Mouse (Mus musculus) bone marrow macrophage, adult 2 months (primary cell): Measurements from ENCODE around the gene Ssb. TPM values are rescaled to one million over a fixed set of nuclear protein-coding genes. Genes with fewer than 3 reads are reported as not detected.

Experiments used
- H3K27ac ChIP-seq: 2 replicates; pipeline ENCODE4 v1.5.1; 2012; ENCODE audit warnings: low read depth, low read length; ENCODE audit not compliant: insufficient read depth
- H3K4me1 ChIP-seq: 2 replicates; pipeline ENCODE4 v1.6.1; 2012; ENCODE audit warnings: low read length; ENCODE audit not compliant: control insufficient read depth, insufficient read depth
- H3K4me3 ChIP-seq: 2 replicates; pipeline ENCODE4 v1.5.1; 2012; ENCODE audit warnings: mild to moderate bottlenecking, low read length, moderate library complexity; ENCODE audit not compliant: insufficient read depth
- CTCF ChIP-seq: IDR thresholded peaks from 2 replicates; pipeline ENCODE4 v1.5.1; 2012; ENCODE audit warnings: low read depth, mild to moderate bottlenecking, low read length, moderate library complexity
- POLR2A ChIP-seq: IDR thresholded peaks from 2 replicates; pipeline ENCODE4 v1.6.1; 2012; ENCODE audit warnings: mild to moderate bottlenecking, low read depth, low read length, borderline replicate concordance
- polyA plus RNA-seq: library from polyadenylated mRNA; stranded (reverse); fragments of >200 nt; gene quantifications from 2 replicates; pipeline ENCODE4 v1.2.4, GENCODE M21; 2012; ENCODE audit not compliant: missing spikeins, insufficient read depth, insufficient read length

The Ssb gene
- 211 and 236 TPM in 2 replicates for polyA plus RNA-seq

DNA sequence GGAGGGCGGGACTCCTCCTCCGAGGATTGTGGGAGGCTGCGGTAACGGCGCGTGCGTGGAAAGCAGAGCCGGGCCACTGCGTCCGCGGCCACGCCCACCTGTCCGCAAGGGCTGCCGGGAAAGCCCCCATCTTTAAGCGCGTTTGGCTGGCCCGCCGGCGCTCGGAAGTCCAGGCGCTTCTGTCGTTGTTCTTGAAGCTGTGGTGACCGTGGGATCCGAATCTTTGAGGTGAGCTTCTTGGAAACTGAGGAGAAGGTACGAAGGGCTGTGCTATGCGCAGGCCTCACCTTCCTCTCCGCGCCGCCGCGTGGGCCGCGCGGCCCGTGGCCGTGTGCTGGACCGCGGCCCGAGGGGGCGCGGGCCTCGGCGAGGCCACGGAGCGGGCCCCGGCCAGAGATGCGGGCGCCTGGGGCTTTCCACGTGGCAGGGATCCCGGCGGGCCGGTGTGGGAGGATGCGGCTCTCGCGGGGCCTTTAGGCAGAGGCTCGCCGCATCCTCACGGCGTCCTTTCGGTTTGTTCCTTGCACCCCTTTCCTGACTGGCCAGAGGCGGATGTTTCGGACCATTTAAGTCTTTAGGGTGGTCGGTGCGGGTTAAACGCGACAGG lies at the start of gene Ssb:
Ssb (plus strand) TSS at position 78 of the 607 bp plus-strand sequence.
- peak within 1 kb of the TSS; percentile 99 for H3K4me3 ChIP-seq
- no peak for TF ChIP-seq POLR2A
- no peak for TF ChIP-seq CTCF
- peak within 1 kb of the TSS; percentile 91 for H3K27ac ChIP-seq
- H3K4me1 ChIP-seq = peaks cover 7% of the 10 kb centered on the region; the same call in 1 of the 2 replicates

DNA sequence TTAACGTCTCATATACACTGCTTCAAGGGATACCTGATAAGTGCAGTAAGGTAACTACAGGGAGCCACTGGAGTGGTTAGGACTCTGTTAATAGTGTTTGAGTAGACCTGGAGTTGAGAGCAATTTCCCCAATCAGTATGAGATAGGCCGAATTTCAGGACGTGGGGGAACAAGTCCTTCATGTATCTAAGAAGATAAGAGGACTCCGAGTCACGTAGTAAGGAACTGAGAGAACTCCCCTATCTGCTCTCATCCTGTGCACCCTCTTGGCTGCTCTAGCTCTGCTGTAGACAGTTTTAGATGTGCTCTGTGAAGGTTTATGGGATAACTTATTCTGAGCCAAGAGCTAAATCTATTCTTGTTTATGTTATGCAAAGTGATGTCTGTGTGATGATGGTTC lies 44.8 kb upstream of the Ssb start:
- Histone ChIP-seq H3K27ac (no peak overlapping the region), H3K4me1 (no peaks in the 10 kb centered on the region; the same call in 1 of the 2 replicates), H3K4me3 (no peak overlapping the region)
- TF ChIP-seq POLR2A (no peak), CTCF (no peak)

DNA sequence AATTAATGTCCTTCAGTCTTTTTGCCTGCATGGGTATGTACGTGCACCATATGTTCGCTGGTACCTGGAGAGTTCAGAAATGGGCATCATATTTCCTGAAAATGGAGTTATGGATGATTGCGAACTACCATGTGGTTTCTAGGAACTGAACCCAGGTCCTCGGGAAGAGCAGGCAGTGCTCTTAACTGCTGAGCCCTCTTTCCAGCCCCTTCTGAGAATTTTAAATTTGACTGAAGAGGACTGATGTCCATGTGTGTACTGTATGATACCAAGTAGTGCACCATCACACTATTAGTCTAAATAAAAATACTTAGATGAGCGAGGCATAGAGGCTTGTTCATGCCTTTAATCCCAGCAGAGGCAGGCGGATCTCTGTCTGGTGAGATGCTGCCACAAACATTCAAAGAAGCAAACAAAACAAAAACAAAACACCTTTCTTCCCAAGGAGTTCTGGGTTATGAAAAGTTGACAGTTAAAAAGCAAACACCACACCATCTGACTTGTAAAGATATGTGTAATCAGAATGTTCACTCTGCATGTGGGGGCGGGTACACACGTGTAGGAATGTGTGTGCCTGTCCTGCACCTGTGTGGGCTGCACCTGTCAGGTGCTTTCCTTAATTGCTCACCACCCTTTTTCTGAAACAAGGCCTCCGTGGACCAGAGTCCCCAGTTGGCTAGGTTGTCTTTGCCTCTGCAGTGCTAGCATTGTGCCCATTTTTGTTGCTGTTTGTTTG lies 42.8 kb upstream of the Ssb start:
- Histone ChIP-seq H3K4me3 (no peak overlapping the region), H3K27ac (no peak overlapping the region), H3K4me1 (peaks cover 4% of the 10 kb centered on the region; the same call in 1 of the 2 replicates)
- TF ChIP-seq POLR2A = no peak
- no peak for TF ChIP-seq CTCF

DNA sequence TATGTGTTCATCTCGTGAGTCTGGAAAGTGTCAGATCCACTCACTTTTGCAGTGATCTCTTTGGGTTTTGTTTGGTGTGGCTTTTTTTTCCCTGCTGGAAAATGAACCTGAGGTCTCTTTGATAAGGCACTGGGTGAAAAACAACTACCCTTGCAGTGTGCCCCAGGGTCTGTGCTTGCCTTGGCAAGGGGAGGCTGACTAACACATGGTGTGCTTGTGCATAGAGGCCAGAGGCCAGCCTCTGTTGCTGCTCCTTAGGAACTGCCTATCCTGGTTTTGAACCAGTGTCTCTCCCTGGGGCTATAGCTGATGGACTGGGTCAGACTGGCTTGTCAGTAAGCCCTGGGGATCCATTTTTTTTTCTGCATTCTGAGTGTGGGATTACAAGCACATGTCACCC lies 41.2 kb upstream of the Ssb start:
- Histone ChIP-seq H3K4me3 (no peak overlapping the region), H3K4me1 (peaks cover 4% of the 10 kb centered on the region; the same call in 1 of the 2 replicates), H3K27ac (no peak overlapping the region)
- TF ChIP-seq POLR2A (no peak), CTCF (no peak)

DNA sequence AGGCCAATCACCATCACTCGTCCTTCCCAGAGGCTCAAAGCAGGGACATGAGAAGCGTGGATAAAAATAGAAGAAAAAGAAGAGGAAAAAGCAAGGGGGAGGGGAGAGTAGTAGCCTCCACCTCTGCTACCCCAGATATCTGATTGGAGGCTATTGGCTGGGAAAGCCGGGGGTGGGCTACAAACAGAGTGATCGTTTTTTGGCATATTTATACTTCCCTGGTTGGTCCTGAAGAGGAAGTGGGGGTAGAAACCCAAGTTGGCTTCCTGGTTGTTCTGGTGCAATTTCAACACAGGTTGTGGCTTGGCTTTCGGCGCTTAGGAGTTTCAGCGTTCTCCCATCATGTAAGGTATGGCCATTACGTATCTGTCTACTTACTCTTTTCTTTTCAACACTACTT lies 39.7 kb upstream of the Ssb start, which contains the start of gene Klhl23:
Klhl23 (plus strand) TSS at position 234 of the 400 bp plus-strand sequence.
- TF ChIP-seq CTCF (no peak), POLR2A (no peak)
- Histone ChIP-seq H3K4me1 (peaks cover 4% of the 10 kb centered on the region; the same call in 1 of the 2 replicates), H3K27ac (no peak within 1 kb of the TSS), H3K4me3 (peak within 1 kb of the TSS; percentile 76)

DNA sequence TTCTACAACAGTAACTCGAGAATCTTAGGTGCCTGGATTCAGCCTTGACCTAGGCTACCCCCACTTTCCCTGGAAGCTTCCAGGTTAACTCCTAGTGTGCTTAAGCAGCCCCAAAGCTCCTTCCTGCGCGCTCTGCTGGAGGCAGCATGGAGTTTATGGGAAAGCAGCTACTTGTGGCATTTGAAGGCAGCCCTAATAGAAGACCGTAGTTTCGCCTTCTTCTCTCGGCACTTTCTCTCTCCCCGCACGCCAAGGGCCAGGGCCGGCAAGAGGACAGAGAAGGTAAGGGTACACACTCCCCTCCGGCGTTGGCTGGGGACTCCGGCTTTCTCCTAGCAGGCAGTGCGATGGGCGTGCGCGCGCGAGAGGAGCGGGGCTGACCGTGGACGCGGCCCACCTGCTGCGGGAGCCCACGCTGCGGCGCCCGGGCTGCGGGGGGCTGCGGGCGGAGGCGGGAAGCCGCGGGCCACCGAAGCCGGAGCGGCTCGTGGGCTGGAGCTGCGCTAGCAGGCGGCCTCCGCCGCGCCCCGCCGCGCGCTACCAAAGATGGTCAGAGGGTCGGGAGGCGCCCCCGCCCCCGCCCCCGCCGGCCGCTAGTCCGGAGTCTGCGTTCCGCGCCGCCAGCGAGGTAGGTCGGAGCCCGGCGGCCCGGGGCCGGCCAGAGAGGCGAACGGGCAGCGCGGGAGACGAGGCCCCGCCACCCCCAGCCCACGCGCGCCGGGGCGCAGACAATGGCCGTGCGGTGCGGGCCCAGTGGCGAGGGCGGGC lies 38.8 kb upstream of the Ssb start:
- Histone ChIP-seq H3K4me3 (peak overlapping the region; percentile 76), H3K27ac (no peak overlapping the region), H3K4me1 (peaks cover 4% of the 10 kb centered on the region; the same call in 1 of the 2 replicates)
- no peak for TF ChIP-seq POLR2A
- no peak for TF ChIP-seq CTCF

DNA sequence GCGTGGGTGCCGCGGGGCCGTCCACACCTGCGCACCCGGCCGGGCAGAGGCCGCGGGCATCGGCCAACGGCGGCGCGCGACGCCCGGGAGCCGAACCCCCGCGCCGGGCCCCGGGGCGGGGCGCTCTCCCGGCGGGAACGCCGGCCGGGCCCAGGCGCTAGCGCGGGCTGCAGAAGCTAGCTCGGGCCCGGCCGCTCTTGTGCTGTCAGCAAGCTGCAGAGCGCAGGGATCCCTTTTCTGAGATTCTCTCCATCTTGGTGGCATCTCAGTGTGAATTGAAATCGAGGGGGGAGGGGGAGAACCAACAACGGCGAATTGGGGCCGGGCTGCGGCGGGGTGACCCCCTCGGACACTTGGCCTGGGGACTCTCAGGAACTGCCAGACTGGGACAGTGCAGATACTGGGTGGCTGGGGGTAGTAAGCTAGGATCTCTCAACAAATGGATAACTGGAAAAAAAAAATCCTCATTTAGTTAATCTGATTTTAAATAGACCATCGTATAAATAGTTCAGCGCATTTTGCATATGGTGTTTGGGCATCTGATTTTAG lies 38.2 kb upstream of the Ssb start:
- TF ChIP-seq POLR2A = no peak
- TF ChIP-seq CTCF = no peak
- Histone ChIP-seq H3K4me3 (peak overlapping the region; percentile 76), H3K27ac (no peak overlapping the region), H3K4me1 (peaks cover 4% of the 10 kb centered on the region; the same call in 1 of the 2 replicates)

DNA sequence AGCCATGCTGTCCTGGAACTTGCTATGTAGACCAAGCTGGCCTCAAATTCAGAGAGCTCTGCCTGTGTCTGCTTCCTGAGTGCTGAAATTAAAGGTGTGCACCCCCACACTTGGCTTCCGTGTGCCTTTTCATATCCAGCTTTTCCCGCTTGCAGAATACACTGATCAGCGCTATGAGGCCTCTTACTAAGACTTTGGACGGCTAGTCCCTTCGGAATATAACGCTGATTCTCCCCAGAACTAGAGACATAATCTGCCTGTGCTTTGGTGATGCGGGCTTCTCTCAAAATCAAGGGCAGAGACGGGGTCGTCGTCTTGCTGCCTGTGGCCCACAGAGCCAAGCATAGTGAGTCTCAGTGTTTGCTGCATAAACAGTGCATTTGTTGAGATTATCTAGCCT lies 35.5 kb upstream of the Ssb start:
- TF ChIP-seq POLR2A = no peak
- TF ChIP-seq CTCF = no peak
- peaks cover 4% of the 10 kb centered on the region; the same call in 1 of the 2 replicates for H3K4me1 ChIP-seq
- H3K4me3 ChIP-seq = no peak overlapping the region

DNA sequence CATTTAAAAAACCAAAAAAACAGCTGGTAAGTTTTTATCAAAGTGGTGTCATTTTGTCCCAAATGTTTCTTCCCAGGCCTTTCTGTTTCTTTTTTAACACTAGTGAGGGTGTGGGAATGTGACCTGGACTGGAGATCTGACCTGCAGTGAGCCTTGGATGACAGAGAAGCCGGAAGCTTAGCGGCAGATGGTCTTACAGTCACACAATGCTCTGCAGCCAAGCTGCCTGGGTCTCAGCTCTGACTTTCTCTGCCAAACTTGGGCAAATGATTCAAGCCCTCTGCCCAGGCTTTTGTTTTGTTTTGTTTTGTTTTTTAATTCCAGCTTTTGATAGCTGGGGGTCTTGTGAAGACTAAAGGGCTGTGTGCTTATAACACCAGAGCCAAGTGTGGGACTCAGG lies 35.0 kb upstream of the Ssb start:
- H3K27ac ChIP-seq = no peak overlapping the region
- H3K4me1 ChIP-seq = peaks cover 4% of the 10 kb centered on the region; the same call in 1 of the 2 replicates
- TF ChIP-seq CTCF (no peak), POLR2A (no peak)
- H3K4me3 ChIP-seq = no peak overlapping the region

More for the DNA sequence above, 35.5 kb upstream of the Ssb start:
- no peak overlapping the region for H3K27ac ChIP-seq

DNA sequence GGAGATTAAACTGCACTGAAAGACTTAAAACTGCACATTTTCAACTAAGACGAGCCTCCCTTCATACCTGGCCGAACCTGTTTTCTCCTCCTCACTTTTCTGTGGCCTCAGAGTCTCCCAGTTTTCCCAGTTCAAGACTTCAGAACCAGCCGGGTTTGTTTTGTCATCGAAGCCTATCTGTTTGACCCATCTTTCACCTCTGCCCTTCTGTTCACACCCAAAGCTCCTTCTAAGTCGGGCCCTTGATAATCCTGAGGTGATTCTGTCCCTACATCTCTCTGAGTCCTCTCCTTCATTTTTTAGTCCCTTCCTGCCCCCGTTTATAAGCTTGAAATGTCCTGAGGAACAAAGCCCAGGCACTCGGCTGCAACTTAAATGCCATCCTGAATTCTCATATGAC lies 33.3 kb upstream of the Ssb start:
- no peak for TF ChIP-seq CTCF
- no peak for TF ChIP-seq POLR2A
- H3K27ac ChIP-seq = no peak overlapping the region
- no peaks in the 10 kb centered on the region for H3K4me1 ChIP-seq
- H3K4me3 ChIP-seq = no peak overlapping the region
